Mouse (Mus musculus): Measurements from ENCODE around the gene L3mbtl1.

GRCm38 (mm10) chr2:162914040-162914439 is 29.2 kb upstream of the L3mbtl1 start:
- TF ChIP-seq CTCF (IDR thresholded peaks at IDR 0.05; ENCODE audit: low read depth): no peak
- TF ChIP-seq EP300 (IDR thresholded peaks at IDR 0.05; ENCODE audit: low read depth): no peak

Measured in heart, postnatal 0 days (tissue).